Mouse (Mus musculus) myocyte (in vitro differentiated cells): ENCODE data around the gene Srgap3.

Experiments used
- CEBPB ChIP-seq: IDR thresholded peaks from 2 replicates; pipeline ENCODE4 v1.6.1; 2011; ENCODE audit warnings: mild to moderate bottlenecking, moderate library complexity; ENCODE audit not compliant: poor library complexity, insufficient read depth, severe bottlenecking
- E2F4 ChIP-seq: IDR thresholded peaks from one replicate; pipeline ENCODE4 v1.6.1; 2011; ENCODE audit warnings: mild to moderate bottlenecking, control low read depth, moderate library complexity; ENCODE audit not compliant: insufficient read depth
- MAX ChIP-seq: IDR thresholded peaks from one replicate; pipeline ENCODE4 v1.6.1; 2011; ENCODE audit warnings: low read depth, mild to moderate bottlenecking, control low read depth
- POLR2A ChIP-seq: IDR thresholded peaks from one replicate; pipeline ENCODE4 v1.6.1; 2011; ENCODE audit warnings: low read depth, mild to moderate bottlenecking, control low read depth, moderate library complexity; ENCODE audit not compliant: insufficient read length
- POLR2AphosphoS2 ChIP-seq: IDR thresholded peaks from one replicate; pipeline ENCODE4 v1.6.1; 2011; ENCODE audit warnings: low read depth, control low read depth; ENCODE audit not compliant: insufficient read length
- REST ChIP-seq: IDR thresholded peaks from one replicate; pipeline ENCODE4 v1.6.1; 2011; ENCODE audit warnings: mild to moderate bottlenecking, control low read depth, moderate library complexity; ENCODE audit not compliant: insufficient read depth, insufficient read length
- TCF12 ChIP-seq: IDR thresholded peaks from one replicate; pipeline ENCODE4 v1.6.1; 2011; ENCODE audit warnings: mild to moderate bottlenecking, control low read depth; ENCODE audit not compliant: poor library complexity, insufficient read depth, severe bottlenecking
- TCF3 ChIP-seq: IDR thresholded peaks from one replicate; pipeline ENCODE4 v1.6.1; 2011; ENCODE audit warnings: low read depth, control low read depth; ENCODE audit not compliant: insufficient read length
- USF1 ChIP-seq: IDR thresholded peaks from one replicate; pipeline ENCODE4 v1.6.1; 2011; ENCODE audit warnings: low read depth, mild to moderate bottlenecking, control low read depth, moderate library complexity

DNA sequence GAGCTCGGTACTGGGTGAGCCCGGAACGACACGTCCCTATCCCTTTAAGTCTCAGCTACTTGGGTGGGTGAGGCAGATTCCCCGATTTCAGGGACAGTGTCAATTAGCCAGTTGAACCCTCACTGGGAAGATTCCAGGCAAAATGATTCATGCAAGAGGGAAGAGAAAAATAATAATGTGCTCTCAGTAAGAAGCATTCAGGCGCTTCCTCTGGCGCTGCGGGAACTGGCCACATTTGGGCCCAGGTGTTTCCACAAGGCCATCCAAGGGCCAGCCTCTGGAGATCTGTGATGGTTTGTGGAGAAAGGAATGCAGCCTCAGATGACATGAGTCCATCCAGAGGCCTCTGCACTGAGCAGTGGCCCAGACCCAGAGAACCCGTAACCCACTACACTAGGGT lies 100.2 kb downstream of the Srgap3 start:
- TF ChIP-seq MAX (no peak), POLR2A (no peak), CEBPB (no peak), E2F4 (no peak), TCF12 (no peak), POLR2AphosphoS2 (no peak), USF1 (no peak), TCF3 (no peak), REST (no peak)
